Mouse (Mus musculus): Measurements from ENCODE around the gene Ankrd23. TPM values are rescaled to one million over a fixed set of nuclear protein-coding genes. Genes with fewer than 3 reads are reported as not detected.

Ankrd23 gene
- polyA plus RNA-seq, 1 experiment from 2014 or later = 16.7 TPM

GRCm38 (mm10) chr1:36534595-36535058 is 2.1 kb downstream of the Ankrd23 start:
- H3K36me3 ChIP-seq = peaks cover 29% of the 10 kb centered on the region
- H3K27me3 ChIP-seq (ENCODE audit: insufficient read depth, poor library complexity, severe bottlenecking) = no peaks in the 10 kb centered on the region
- peak overlapping the region; percentile 18; the same call in 1 of the 2 replicates for H3K27ac ChIP-seq
- H3K4me1 ChIP-seq = peaks cover 64% of the 10 kb centered on the region
- no peaks in the 10 kb centered on the region for H3K9me3 ChIP-seq
- DNase-seq (ENCODE audit: low spot score) = no peak
- H3K4me3 ChIP-seq = no peak overlapping the region
- WGBS = 79% methylated on average over 6 of the region's 6 CpGs

GRCm38 (mm10) chr1:36533546-36533945 is 3.1 kb downstream of the Ankrd23 start:
- 75% methylated on average over 6 of the region's 6 CpGs for WGBS
- H3K27ac ChIP-seq = no peak overlapping the region
- peaks cover 54% of the 10 kb centered on the region for H3K4me1 ChIP-seq
- H3K4me3 ChIP-seq = no peak overlapping the region
- no peaks in the 10 kb centered on the region for H3K27me3 ChIP-seq (ENCODE audit: insufficient read depth, poor library complexity, severe bottlenecking)
- H3K36me3 ChIP-seq = peaks cover 23% of the 10 kb centered on the region; the same call in 1 of the 2 replicates
- no peaks in the 10 kb centered on the region for H3K9me3 ChIP-seq
- no peak for DNase-seq (ENCODE audit: low spot score)

GRCm38 (mm10) chr1:36531461-36531860 is 5.2 kb downstream of the Ankrd23 start:
- no peak for DNase-seq (ENCODE audit: low spot score)
- Histone ChIP-seq H3K9me3 (no peaks in the 10 kb centered on the region), H3K27ac (peak overlapping the region; percentile 49; the same call in 1 of the 2 replicates), H3K4me1 (peaks cover 46% of the 10 kb centered on the region), H3K27me3 (ENCODE audit: insufficient read depth, poor library complexity, severe bottlenecking) (no peaks in the 10 kb centered on the region), H3K36me3 (peaks cover 21% of the 10 kb centered on the region; the same call in 1 of the 2 replicates), H3K4me3 (no peak overlapping the region)
- WGBS = 81% methylated on average over 12 of the region's 12 CpGs

DNA sequence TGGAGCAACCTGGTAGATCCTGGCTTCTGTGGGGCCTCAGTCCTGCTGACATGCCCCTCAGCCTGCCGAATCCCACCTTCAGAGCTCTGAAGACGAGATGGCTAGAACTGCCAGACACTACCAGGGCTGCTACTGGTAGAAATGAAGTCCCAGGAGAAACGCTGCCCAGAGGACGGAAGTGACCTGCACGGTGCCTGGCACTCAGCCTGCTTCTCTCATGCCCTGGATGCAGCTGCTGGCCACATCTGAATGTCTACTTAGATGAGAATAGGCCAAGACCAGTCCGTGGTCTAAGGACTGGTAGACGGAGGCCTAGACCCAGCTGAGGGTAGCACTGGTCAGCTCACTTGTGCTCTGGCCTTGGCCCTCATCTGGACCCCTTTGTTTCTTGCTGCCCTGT is 5.7 kb downstream of the Ankrd23 start:
- Histone ChIP-seq H3K27ac (no peak overlapping the region; the same call in 1 of the 2 replicates), H3K9me3 (no peaks in the 10 kb centered on the region), H3K4me3 (no peak overlapping the region), H3K27me3 (ENCODE audit: insufficient read depth, poor library complexity, severe bottlenecking) (no peaks in the 10 kb centered on the region), H3K4me1 (peaks cover 41% of the 10 kb centered on the region), H3K36me3 (peaks cover 26% of the 10 kb centered on the region; the same call in 1 of the 2 replicates)
- DNase-seq (ENCODE audit: low spot score) = no peak
- WGBS = 89% methylated on average over 7 of the region's 7 CpGs

GRCm38 (mm10) chr1:36530485-36530884 is 6.2 kb downstream of the Ankrd23 start:
- WGBS = 81% methylated on average over 8 of the region's 8 CpGs
- no peak for DNase-seq (ENCODE audit: low spot score)
- no peaks in the 10 kb centered on the region for H3K9me3 ChIP-seq
- H3K27me3 ChIP-seq (ENCODE audit: insufficient read depth, poor library complexity, severe bottlenecking) = no peaks in the 10 kb centered on the region
- peaks cover 37% of the 10 kb centered on the region for H3K4me1 ChIP-seq
- no peak overlapping the region for H3K4me3 ChIP-seq
- H3K27ac ChIP-seq = no peak overlapping the region
- H3K36me3 ChIP-seq = peaks cover 31% of the 10 kb centered on the region

GRCm38 (mm10) chr1:36529875-36530274 is 6.8 kb downstream of the Ankrd23 start:
- Histone ChIP-seq H3K4me1 (peaks cover 32% of the 10 kb centered on the region), H3K9me3 (no peaks in the 10 kb centered on the region), H3K27ac (no peak overlapping the region), H3K4me3 (no peak overlapping the region), H3K36me3 (peaks cover 37% of the 10 kb centered on the region), H3K27me3 (ENCODE audit: insufficient read depth, poor library complexity, severe bottlenecking) (no peaks in the 10 kb centered on the region)
- DNase-seq (ENCODE audit: low spot score) = no peak
- WGBS = 91% methylated on average over 4 of the region's 4 CpGs

DNA sequence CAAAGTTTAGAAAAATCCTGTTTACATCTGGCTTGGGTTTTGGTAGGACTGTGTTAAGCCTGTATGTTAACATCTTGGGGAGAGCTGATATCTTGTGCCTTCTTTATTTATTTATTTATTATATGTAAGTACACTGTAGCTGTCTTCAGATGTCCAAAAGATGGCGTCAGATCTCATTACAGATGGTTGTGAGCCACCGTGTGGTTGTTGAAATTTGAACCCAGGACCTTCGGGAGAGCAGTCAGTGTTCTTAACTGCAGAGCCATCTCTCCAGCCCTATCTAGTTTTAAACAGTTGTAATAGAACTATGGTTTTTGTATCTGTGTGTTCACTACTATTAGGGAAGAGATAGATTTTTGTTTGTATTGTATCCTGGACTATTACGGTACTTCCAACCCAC is 7.4 kb downstream of the Ankrd23 start:
- no peak for DNase-seq (ENCODE audit: low spot score)

GRCm38 (mm10) chr1:36528351-36528750 is 8.3 kb downstream of the Ankrd23 start:
- Histone ChIP-seq H3K27ac (no peak overlapping the region), H3K27me3 (ENCODE audit: insufficient read depth, poor library complexity, severe bottlenecking) (no peaks in the 10 kb centered on the region), H3K4me3 (no peak overlapping the region), H3K9me3 (no peaks in the 10 kb centered on the region), H3K36me3 (peaks cover 52% of the 10 kb centered on the region), H3K4me1 (peaks cover 19% of the 10 kb centered on the region)
- DNase-seq (ENCODE audit: low spot score) = no peak
- 26% methylated on average over 1 of the region's 1 CpGs for WGBS

More for the DNA sequence above, 7.4 kb downstream of the Ankrd23 start:
- Histone ChIP-seq H3K9me3 (no peaks in the 10 kb centered on the region), H3K4me1 (peaks cover 25% of the 10 kb centered on the region), H3K27ac (no peak overlapping the region), H3K27me3 (ENCODE audit: insufficient read depth, poor library complexity, severe bottlenecking) (no peaks in the 10 kb centered on the region), H3K36me3 (peaks cover 43% of the 10 kb centered on the region), H3K4me3 (no peak overlapping the region)
- WGBS = 90% methylated on average over 4 of the region's 4 CpGs

GRCm38 (mm10) chr1:36526903-36527302 is 9.8 kb downstream of the Ankrd23 start:
- 89% methylated on average over 10 of the region's 10 CpGs for WGBS

GRCm38 (mm10) chr1:36525774-36526173 is 10.9 kb downstream of the Ankrd23 start:
- WGBS = 90% methylated on average over 12 of the region's 12 CpGs
- no peak for DNase-seq (ENCODE audit: low spot score)
- peaks cover 65% of the 10 kb centered on the region for H3K36me3 ChIP-seq
- no peaks in the 10 kb centered on the region for H3K9me3 ChIP-seq
- H3K4me1 ChIP-seq = no peaks in the 10 kb centered on the region
- no peaks in the 10 kb centered on the region for H3K27me3 ChIP-seq (ENCODE audit: insufficient read depth, poor library complexity, severe bottlenecking)
- H3K4me3 ChIP-seq = no peak overlapping the region
- H3K27ac ChIP-seq = no peak overlapping the region

More at GRCm38 (mm10) chr1:36526903-36527302, 9.8 kb downstream of the Ankrd23 start:
- Histone ChIP-seq H3K9me3 (no peaks in the 10 kb centered on the region), H3K27me3 (ENCODE audit: insufficient read depth, poor library complexity, severe bottlenecking) (no peaks in the 10 kb centered on the region), H3K27ac (no peak overlapping the region), H3K4me3 (no peak overlapping the region), H3K36me3 (peaks cover 65% of the 10 kb centered on the region), H3K4me1 (peaks cover 9% of the 10 kb centered on the region; the same call in 1 of the 2 replicates)
- DNase-seq (ENCODE audit: low spot score) = no peak

DNA sequence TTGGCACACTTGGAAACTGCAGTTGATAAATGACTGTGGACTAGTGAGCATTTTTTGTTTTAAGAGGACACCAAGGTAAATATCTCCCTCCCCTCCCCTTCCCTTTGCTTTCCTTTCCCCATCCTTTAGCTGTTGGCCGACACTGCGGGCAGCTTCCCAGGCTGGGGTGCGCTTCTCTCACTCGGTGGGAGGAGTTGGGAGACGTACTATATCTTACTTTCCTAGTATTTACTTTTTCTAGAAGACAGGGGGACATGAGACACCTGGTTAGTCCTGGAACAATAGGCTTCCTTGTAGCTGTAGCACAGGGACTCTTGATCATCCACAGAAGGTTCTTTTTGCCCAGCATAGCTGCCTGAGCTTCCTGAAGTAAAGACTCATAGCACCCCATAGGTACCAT is 12.6 kb downstream of the Ankrd23 start:
- no peaks in the 10 kb centered on the region for H3K27me3 ChIP-seq (ENCODE audit: insufficient read depth, poor library complexity, severe bottlenecking)
- no peak overlapping the region for H3K4me3 ChIP-seq
- H3K9me3 ChIP-seq = no peaks in the 10 kb centered on the region
- peaks cover 79% of the 10 kb centered on the region for H3K36me3 ChIP-seq
- no peak overlapping the region for H3K27ac ChIP-seq
- 82% methylated on average over 5 of the region's 5 CpGs for WGBS
- no peaks in the 10 kb centered on the region for H3K4me1 ChIP-seq
- DNase-seq (ENCODE audit: low spot score) = no peak

GRCm38 (mm10) chr1:36523332-36524013 is 13.2 kb downstream of the Ankrd23 start:
- Histone ChIP-seq H3K36me3 (peaks cover 84% of the 10 kb centered on the region), H3K4me1 (no peaks in the 10 kb centered on the region), H3K4me3 (no peak overlapping the region), H3K27me3 (ENCODE audit: insufficient read depth, poor library complexity, severe bottlenecking) (no peaks in the 10 kb centered on the region), H3K9me3 (no peaks in the 10 kb centered on the region), H3K27ac (no peak overlapping the region)
- no peak for DNase-seq (ENCODE audit: low spot score)
- 82% methylated on average over 9 of the region's 9 CpGs for WGBS

GRCm38 (mm10) chr1:36522210-36522609 is 14.5 kb downstream of the Ankrd23 start:
- no peak for DNase-seq (ENCODE audit: low spot score)

More at GRCm38 (mm10) chr1:36522210-36522609, 14.5 kb downstream of the Ankrd23 start:
- no peak overlapping the region for H3K4me3 ChIP-seq
- peaks cover 94% of the 10 kb centered on the region for H3K36me3 ChIP-seq
- H3K27ac ChIP-seq = no peak overlapping the region
- 89% methylated on average over 7 of the region's 7 CpGs for WGBS
- peaks cover 5% of the 10 kb centered on the region for H3K4me1 ChIP-seq
- no peaks in the 10 kb centered on the region for H3K27me3 ChIP-seq (ENCODE audit: insufficient read depth, poor library complexity, severe bottlenecking)
- no peaks in the 10 kb centered on the region for H3K9me3 ChIP-seq

Data from heart, embryonic 10.5 days (tissue).